ENCODE assay signal across 21 mouse cellular contexts in the genomic region with DNA sequence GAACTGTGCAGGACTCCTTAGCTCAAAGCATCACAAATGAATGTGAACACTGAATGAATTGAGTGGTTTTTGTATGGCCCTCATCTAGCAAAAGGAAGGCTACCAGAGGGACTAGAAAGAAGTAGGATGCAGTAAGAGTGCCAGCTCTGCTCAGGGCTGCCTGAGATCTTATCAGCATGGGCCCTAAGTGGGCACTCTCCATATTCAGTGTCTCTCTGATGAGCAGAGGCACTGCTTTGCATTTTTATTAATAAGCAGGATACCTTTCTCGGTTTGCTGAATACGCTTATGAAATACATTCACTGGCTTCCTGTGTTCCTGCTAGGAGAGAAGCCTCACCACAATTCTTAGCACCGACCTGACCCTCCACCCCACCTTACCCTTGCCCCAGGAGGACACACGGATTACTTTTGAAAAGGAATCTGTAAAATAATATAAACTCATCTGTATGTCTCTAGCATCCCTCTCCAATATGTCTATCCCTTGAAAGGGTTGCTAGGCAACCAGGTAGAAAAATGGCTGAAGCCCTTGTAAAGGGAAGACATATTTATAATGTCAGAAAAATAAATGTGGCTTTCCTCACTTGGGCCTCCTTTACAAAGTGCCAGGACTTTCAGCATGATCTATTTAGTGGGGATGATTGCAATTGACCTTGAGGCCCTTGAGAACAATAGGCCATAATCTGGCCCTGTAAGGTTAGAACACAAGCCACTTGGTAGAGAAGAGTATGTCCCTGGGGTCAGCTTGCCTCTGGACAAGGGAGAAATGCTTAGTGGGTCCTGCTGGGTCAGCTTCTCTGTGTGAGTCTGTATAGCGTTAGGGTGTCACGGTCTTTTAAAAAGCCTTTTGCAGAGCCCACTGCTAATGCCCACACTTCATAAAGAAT.
DNase-seq lines count a peak whose midpoint lies in the region; ATAC-seq and TF ChIP-seq lines count a peak whose summit lies in the region.
"Had no signal": no experiment of that assay in that cellular context is flagged by ENCODE, and none has a peak within 500 bp of the region (broad histone marks: within the 10 kb centered on the region; RNA-seq: fewer than 3 reads in every experiment).

No protein-coding gene starts in this region.

- DNase-seq in brain, embryonic 14.5 days (ENCODE audit: low read depth), result peak; percentile 80
- peak; percentile 53 for DNase-seq in hindbrain, embryonic 14.5 days (ENCODE audit: low spot score)
- DNase-seq in midbrain, embryonic 14.5 days, result peak; percentile 80
- DNase-seq in cerebellum, postnatal 14 days, result no peak
- DNase-seq in lung, postnatal 10 days, result no peak
- no peak for DNase-seq in right cerebral cortex, adult 18-20 months
- DNase-seq: adrenal gland, postnatal 36 days; gastrocnemius, postnatal 36 days; heart, postnatal 4 days; kidney, adult 9 months; lung, postnatal 36 days; right cerebral cortex, postnatal 25 days had no signal

- no peak for TF ChIP-seq CTCF in brain, embryonic 14.5 days (IDR thresholded peaks at IDR 0.05; ENCODE audit: borderline replicate concordance, extremely low read depth, insufficient read depth, insufficient read length)

- no peaks in the 10 kb centered on the region for H3K27me3 ChIP-seq in forebrain, embryonic 13.5 days
- H3K27me3 ChIP-seq in hindbrain, embryonic 14.5 days (ENCODE audit: control insufficient read depth, insufficient read depth, low read length), result no peaks in the 10 kb centered on the region
- H3K27me3 ChIP-seq in midbrain, embryonic 14.5 days (ENCODE audit: control insufficient read depth, insufficient read depth, low read length), result no peaks in the 10 kb centered on the region
- H3K27me3 ChIP-seq: embryonic facial prominence, embryonic 15.5 days; heart, embryonic 12.5 days; limb, embryonic 12.5 days had no signal

- no peak overlapping the region for H3K4me2 ChIP-seq in forebrain, embryonic 13.5 days
- H3K4me2 ChIP-seq in hindbrain, embryonic 14.5 days (replicated peaks), result no peak overlapping the region
- peak overlapping the region; percentile 11; the same call in 1 of the 2 replicates for H3K4me2 ChIP-seq in midbrain, embryonic 14.5 days (ENCODE audit: low read length)
- H3K4me2 ChIP-seq: embryonic facial prominence, embryonic 15.5 days; heart, embryonic 12.5 days; limb, embryonic 12.5 days had no signal

- peaks cover 22% of the 10 kb centered on the region for H3K4me1 ChIP-seq in forebrain, embryonic 13.5 days
- peaks cover 21% of the 10 kb centered on the region for H3K4me1 ChIP-seq in hindbrain, embryonic 14.5 days (replicated peaks; ENCODE audit: control insufficient read depth, insufficient read depth, low read length)
- peaks cover 20% of the 10 kb centered on the region for H3K4me1 ChIP-seq in midbrain, embryonic 14.5 days (ENCODE audit: control insufficient read depth, insufficient read depth, low read length)
- H3K4me1 ChIP-seq: embryonic facial prominence, embryonic 15.5 days; heart, embryonic 12.5 days; limb, embryonic 12.5 days had no signal

- no peaks in the 10 kb centered on the region; the same call in 1 of the 2 replicates for H3K9me3 ChIP-seq in forebrain, embryonic 13.5 days (replicated peaks)
- H3K9me3 ChIP-seq in hindbrain, embryonic 14.5 days (ENCODE audit: control insufficient read depth, low read length), result 0 out of 2 replicates have a peak, but pooled peaks cover 10% of the 10 kb centered on the region
- no peaks in the 10 kb centered on the region for H3K9me3 ChIP-seq in midbrain, embryonic 14.5 days (ENCODE audit: control insufficient read depth, low read length)
- H3K9me3 ChIP-seq: embryonic facial prominence, embryonic 15.5 days; heart, embryonic 12.5 days; limb, embryonic 12.5 days had no signal

- no peak overlapping the region for H3K4me3 ChIP-seq in forebrain, embryonic 13.5 days
- no peak overlapping the region for H3K4me3 ChIP-seq in hindbrain, embryonic 14.5 days (replicated peaks; ENCODE audit: low read length)
- no peak overlapping the region for H3K4me3 ChIP-seq in midbrain, embryonic 14.5 days (replicated peaks; ENCODE audit: low read depth, low read length)
- H3K4me3 ChIP-seq: embryonic facial prominence, embryonic 15.5 days; heart, embryonic 12.5 days; layer of hippocampus, adult 2 months; left cerebral cortex, adult 2 months; limb, embryonic 12.5 days had no signal

- H3K36me3 ChIP-seq in forebrain, embryonic 13.5 days (ENCODE audit: poor library complexity, severe bottlenecking), result no peaks in the 10 kb centered on the region
- no peaks in the 10 kb centered on the region for H3K36me3 ChIP-seq in hindbrain, embryonic 14.5 days (replicated peaks; ENCODE audit: control insufficient read depth, insufficient read depth)
- no peaks in the 10 kb centered on the region for H3K36me3 ChIP-seq in midbrain, embryonic 14.5 days (ENCODE audit: control insufficient read depth, insufficient read depth, low read length)
- H3K36me3 ChIP-seq: embryonic facial prominence, embryonic 15.5 days; heart, embryonic 12.5 days; limb, embryonic 12.5 days had no signal

- peak overlapping the region; percentile 68 for H3K27ac ChIP-seq in forebrain, embryonic 13.5 days
- peak overlapping the region; percentile 69 for H3K27ac ChIP-seq in hindbrain, embryonic 14.5 days
- H3K27ac ChIP-seq in midbrain, embryonic 14.5 days (replicated peaks; ENCODE audit: low read depth, low read length), result peak overlapping the region; percentile 88
- H3K27ac ChIP-seq: embryonic facial prominence, embryonic 15.5 days; layer of hippocampus, adult 2 months; left cerebral cortex, adult 2 months; limb, embryonic 12.5 days; liver, embryonic 14.5 days had no signal

- WGBS in forebrain, embryonic 13.5 days, result 43% methylated on average over 6 of the region's 6 CpGs
- WGBS in hindbrain, embryonic 14.5 days, result 21% methylated on average over 6 of the region's 6 CpGs
- WGBS in midbrain, embryonic 14.5 days, result 19% methylated on average over 6 of the region's 6 CpGs

- no peak overlapping the region for H3K9ac ChIP-seq in forebrain, embryonic 13.5 days
- 0 out of 2 replicates have a peak overlapping the region, but pooled peaks have one; percentile 0 for H3K9ac ChIP-seq in hindbrain, embryonic 14.5 days
- H3K9ac ChIP-seq in midbrain, embryonic 14.5 days (replicated peaks; ENCODE audit: low read length), result no peak overlapping the region
- H3K9ac ChIP-seq: embryonic facial prominence, embryonic 15.5 days; heart, embryonic 12.5 days; limb, embryonic 12.5 days; liver, embryonic 14.5 days had no signal

- no peak for TF ChIP-seq POLR2A in brain, embryonic 14.5 days (IDR thresholded peaks at IDR 0.05; ENCODE audit: borderline replicate concordance, extremely low read depth, insufficient read depth, insufficient read length, poor library complexity, severe bottlenecking)

- peak; percentile 43; the same call in 1 of the 2 replicates for ATAC-seq in forebrain, embryonic 13.5 days
- peak; percentile 46; the same call in 1 of the 2 replicates for ATAC-seq in hindbrain, embryonic 14.5 days (ENCODE audit: low FRiP score)
- ATAC-seq in midbrain, embryonic 14.5 days (ENCODE audit: low FRiP score, low TSS enrichment), result no peak; the same call in 1 of the 2 replicates
- no peak for ATAC-seq in granulocyte monocyte progenitor cell, adult 5-6 weeks (replicated peaks; ENCODE audit: poor library complexity, severe bottlenecking)
- ATAC-seq: activated CD4-positive, CD25-positive, alpha-beta regulatory T cell, adult 4 months had no signal

Comparison
In these comparisons a context has a peak if more than half of its experiments do, and no peak if none do; other contexts are left out.
1. DNase-seq: peak in brain, embryonic 14.5 days (single experiment), hindbrain, embryonic 14.5 days (single experiment) and midbrain, embryonic 14.5 days (single experiment); none in cerebellum, postnatal 14 days (0 of 2), lung, postnatal 10 days (single experiment) and right cerebral cortex, adult 18-20 months (single experiment).
2. ATAC-seq: peak in forebrain, embryonic 13.5 days (single experiment) and hindbrain, embryonic 14.5 days (single experiment); none in midbrain, embryonic 14.5 days (single experiment) and granulocyte monocyte progenitor cell, adult 5-6 weeks (single experiment).
3. Peak in every context shown above with its lines, with median percentiles within 50 percentile points of each other: H3K27ac ChIP-seq.